Mouse (Mus musculus) gastrocnemius, postnatal 10 days (tissue): Measurements from ENCODE around the gene Gm9887. TPM values are rescaled to one million over a fixed set of nuclear protein-coding genes. Genes with fewer than 3 reads are reported as not detected.
"Not testable (repeated sequence)": the region's sequence is repeated elsewhere in the genome, so short reads cannot be mapped to it uniquely, and the experiment has no call there.

ENCODE experiments used
- DNase-seq: peaks from one replicate; pipeline ENCODE4 v3.0.0; 2021; ENCODE audit warnings: mixed read lengths
- long read RNA-seq, 2 experiments: library from polyadenylated mRNA; stranded (forward); transcript quantifications; one replicate each; pipeline ENCODE4 v2.0.0; 2021
- total RNA-seq, 2 experiments: library from RNA; stranded (reverse); gene quantifications; 2 replicates each; pipeline ENCODE4 v1.2.3; 2021

Gene Gm9887
- under 1 TPM; 0.45 to 0.54 TPM for total RNA-seq
- long read RNA-seq, experiment 1 = 0 reads
- long read RNA-seq, experiment 2, partial matches to known transcripts = 0 of 4 reads
- long read RNA-seq, experiment 2, other reads (novel, unspliced or antisense) = 0 of 4 reads

DNA sequence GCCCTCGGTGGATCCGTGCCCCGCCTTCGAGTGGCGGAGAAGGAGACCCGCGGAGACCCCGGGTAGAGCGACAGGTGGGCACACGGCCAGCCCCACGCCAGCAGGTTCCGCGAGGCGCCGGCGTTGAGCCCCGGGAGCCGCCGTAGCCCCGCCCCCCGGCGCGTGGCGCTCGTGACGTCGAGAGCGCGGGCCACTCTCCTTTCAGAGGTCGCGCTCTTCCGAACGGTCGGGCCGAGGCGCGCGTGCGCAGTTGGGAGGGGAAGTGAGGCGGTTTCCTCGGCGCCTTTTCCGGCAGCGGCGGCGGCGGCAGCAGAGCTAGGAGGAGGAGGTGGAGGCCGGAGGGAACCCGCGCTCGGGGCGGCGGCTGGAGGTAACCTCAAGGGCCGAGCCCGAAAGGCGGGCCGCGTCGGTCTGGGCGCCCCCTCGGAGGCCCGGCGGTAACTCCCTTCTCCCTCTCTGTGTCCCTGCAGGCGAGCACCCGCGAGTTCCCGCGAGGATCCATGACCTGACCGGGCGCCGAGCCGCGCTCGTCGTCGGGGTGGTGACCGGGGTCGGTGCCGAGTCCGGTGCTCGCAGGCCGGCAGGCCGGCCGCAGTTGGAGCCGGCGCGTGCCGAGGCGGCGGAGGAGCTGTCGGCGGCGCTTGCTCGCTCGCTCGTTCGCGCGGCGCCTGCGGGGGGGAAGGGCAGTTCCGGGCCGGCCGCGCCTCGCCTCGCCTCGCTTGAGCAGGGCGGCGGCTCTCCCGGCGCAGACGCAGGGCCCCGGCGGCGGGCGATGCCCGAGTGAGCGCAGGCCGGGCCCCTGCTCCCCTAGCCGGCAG is at the start of gene Gm9887, which contains the start of gene Arf6:
Gene Gm9887, minus strand, starts transcription at position 605 of the 818 bp plus-strand sequence.
Gene Arf6, plus strand, starts transcription at position 297 of the 818 bp plus-strand sequence.
- peak; percentile 100 for DNase-seq

DNA sequence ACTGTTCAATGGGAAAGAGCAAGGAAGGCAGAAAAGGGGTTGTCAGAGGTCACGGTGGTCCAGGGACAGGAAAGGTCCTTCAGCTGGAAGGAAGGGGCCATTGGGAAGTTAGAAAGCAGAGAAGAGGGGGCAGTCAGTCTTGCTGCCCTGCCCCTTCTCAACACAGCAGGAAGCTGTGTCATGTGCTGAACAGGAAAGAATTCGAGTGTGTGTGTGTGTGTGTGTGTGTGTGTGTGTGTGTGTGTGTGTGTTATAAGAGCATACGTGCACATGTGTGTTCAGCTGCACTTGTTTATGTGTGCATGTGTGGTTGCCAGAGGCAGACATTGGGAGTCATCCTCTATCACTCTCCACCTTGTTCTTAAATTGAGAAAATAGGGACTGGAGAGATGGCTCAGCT is 48.5 kb upstream of the Gm9887 start:
- DNase-seq = no peak

DNA sequence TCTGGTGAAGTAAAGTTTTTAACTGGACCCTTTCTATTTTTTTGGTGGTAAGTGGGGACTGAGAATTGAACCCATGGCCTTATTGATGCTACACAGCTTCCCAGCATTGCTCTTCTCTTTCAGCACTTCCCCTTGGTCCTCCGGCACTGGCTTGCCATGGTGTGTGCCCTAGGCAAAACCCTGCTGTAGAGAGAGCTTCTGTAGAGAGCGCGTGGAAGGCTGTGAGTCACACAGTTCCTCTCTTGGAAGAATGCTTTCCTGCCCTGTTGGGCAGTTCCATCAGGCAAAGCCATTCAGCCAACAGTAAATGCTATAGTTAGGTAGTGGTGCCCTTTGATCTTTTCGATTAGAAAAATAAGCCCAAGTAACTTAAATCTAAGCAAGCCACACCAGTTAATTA is 47.3 kb upstream of the Gm9887 start:
- no peak for DNase-seq

DNA sequence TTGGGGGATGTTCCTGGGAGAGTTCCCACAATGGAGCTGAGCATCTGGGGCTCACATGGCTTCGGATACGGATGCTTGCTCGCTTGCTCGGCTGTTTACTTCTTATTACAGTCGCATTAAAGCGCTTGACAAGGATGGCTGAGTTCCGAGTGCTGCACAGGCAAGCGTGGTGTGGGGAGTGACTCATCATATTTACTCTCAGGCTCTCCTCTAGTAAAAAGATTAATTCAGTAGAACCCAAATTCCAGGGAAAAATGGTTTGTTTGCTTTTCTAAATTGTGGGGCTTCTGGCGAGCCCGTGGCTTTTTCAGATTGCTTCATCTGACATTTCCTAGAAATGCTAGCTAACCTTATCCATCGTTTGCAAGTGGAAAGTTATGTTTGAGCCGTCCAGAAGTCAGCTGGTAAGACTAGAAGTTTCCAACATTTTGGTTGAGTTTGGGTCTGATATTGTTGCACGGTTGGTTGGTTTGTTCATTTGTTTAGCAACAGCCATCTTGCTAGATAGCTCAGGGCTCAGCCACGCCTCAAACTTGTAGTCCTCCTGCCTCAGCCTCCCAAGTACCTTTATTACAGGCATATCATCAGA is 46.9 kb upstream of the Gm9887 start:
- DNase-seq = no peak

DNA sequence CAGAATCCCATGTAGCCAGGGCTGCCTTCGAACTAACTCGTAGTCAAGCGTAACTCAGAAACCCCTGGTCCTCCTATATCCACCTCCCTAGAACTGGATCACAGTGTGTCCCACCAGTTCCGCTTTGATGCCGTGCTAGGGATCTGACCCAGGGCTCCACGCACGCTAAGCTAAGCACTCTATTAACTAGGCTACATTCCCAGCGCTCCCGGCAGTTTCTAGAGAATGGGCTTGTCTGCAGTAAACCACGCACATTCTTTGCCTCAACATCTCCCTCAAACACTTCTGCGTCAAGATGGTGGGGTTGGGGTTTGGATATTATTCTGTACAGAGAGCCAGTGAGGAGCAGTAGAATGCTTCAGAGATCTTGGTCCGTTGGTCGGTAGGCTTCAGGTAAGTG is 46.3 kb upstream of the Gm9887 start:
- DNase-seq = no peak

DNA sequence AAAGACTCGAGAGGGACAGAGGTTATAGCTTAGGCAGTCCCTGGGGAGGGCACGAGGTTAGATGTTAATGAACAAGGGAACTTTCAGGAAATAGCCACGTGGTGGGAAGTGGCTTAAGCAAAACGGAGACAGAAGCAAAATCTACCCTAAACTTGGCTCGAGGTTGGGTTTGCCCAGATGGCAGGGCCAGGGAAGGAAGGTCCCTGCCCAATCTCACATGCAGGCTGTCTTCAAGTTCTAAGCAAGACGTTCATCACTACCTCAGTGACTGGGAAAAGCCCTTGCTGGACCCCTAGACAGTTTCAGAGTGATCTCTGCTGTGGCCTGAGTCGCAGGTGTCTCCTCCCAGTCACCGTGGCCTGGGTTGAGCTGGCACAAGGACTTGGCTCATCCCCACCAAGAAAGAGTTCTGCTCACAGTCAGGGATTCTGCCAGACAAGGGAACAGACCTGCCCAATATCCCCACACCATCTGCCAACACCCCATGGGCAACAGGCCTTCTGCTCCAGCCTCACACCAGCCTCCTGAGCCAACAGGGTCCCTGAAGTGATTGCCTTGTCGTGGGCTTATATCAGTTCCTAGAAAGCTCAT is 45.5 kb upstream of the Gm9887 start:
- DNase-seq = no peak

DNA sequence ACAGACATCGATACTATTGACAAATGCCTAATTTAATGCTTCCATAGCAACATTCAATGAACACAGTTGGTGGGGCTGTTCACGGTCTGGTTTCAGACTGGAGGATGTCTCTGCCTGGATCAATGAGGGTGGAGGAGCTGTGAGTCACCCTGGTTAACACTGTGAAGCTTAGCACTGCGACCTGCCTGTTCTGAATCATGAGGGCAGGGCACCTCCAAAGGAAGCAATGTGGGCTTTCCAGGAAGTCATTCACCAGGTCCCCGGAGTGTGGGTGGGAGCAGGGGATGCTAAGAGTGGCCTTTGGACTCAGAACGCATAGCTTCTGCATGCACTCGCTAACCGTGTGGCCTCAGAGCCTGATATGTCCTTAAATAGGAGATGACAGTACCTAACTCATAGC is 44.5 kb upstream of the Gm9887 start:
- no peak for DNase-seq

DNA sequence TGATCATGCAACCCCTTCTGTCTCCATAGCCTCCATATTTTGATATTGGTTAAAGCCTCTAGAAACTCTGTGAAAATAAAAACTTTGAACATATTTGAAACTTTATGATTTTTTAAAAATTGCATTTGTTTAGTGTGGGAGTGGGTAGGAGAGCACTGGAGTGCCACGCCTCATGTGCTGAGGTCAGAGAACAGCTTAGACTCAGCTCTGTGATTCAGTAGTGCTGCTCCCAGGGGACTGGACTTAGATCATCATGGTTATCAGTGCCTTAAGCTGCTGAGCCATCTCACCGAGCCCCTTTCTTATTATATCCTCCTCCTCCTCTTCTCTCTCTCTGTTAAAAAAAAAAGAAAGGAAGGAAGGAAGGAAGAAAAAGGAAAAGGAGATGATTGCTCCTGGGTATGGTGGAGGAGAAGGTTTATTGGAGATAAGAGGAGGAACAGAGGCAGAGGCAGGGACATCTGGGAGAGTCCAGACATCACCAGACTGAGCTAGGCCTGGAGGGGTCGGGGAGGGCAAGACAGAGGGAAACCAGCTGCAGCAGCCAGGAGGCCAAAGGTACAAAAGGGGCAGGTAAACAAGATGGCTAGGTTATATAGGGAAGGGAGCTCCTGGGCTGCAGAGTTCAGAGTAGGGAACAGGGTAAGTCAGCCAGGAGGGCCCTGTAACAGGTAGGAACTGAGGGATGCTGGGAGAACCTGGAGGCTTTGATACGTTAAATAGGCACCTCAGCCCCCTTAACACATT is 42.7 kb upstream of the Gm9887 start:
- peak; percentile 18 for DNase-seq

DNA sequence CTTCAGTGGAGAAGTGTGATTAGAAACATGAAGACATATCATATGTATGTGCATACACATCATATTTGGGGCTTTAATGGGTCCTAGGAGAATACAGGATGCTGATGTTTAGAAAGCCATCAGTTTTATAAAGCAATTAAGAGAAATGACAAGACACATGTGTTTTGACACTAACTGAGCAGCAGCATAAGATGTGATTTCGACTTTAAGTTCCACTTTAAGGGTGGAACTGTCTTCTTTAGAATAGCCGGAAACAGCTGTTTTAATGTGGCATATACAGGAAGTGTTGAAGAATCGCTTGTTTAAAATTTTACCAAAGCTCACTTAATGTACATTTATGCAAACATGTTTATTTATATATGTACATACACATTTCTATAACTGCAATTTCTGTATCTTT is 41.0 kb upstream of the Gm9887 start:
- DNase-seq = no peak

DNA sequence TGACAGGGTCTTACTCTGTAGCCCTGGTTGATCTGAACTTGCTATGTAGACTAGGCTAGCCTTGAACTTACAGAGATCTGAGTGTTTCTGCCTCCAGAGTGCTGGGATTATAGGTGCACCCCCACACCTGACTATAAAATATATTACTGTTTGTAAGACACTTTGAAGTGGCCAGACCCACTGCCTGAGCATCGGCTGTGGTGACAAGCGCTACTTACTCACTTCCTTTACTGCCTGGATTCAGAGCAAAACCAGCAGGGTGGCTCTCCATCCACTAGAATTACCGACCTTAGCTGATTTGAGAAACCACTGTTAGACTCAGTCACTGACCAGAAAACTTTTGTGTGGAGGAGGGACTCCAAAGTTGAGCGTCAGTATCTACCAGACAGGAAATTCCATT is 39.7 kb upstream of the Gm9887 start:
- DNase-seq = no peak

DNA sequence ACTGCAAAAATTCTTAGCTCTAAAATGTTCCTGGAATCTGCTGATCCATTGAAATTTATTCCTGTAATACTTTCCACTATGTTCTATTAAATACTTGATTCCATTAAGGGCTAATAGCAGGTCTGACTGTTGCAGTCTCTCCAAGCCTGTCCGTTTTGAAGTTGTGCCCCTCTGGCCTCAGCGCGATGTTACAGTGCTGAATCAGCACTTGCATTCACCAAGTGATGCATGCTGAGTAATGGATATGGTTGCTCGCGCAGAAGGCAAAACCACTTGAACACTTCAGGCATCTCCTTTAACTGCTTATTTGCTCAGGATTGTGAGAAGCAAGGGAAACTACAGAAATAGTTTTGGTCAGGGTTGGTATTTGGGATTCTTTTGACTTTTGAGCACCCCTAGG is 38.5 kb upstream of the Gm9887 start:
- no peak for DNase-seq

DNA sequence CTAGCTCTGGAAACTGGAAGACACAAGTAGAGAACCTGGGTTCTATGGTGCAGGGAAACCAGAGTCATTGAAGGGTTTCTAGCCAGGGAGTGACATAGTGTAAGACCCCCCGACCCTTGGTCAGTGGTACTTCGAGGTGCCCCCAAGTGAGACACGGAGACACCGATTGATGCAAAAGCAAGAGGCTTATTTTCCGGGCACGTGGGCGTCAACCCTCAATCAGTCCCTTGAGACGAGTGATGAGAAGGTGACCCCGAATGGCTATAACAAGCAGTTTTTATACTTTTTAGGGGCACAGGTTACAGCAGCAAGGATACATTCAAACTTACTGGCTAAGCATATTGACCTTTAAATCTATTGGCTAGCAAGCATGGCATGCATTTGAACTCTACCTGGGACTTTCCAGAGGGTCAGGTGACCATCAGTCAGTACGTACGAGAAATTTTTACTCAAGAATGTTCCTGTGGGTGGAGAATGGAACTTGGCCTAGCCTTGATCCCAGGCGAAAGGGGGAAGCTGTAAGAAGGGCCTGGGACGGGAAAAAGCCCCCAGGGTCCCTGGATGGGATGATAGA is 30.4 kb upstream of the Gm9887 start:
- DNase-seq = no peak

DNA sequence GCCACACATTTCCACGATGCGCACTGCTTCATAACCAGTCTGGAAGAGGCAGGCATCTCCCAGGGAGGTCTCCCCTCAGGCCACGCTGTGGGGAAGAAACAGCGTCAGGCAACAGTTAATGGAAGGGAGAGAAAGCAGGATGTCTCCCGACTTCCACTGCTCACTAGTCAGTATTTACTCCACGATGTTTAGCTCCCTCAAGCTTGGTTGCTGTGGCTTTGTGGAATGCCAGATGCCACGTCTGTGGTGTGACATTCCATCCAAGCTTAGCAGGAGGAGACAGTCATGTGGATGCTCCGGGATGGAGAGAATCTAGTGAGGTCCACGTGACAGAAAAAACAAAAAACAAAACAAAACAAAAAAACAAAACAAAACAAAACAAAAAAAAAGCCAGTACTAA is 29.8 kb upstream of the Gm9887 start:
- no peak for DNase-seq

DNA sequence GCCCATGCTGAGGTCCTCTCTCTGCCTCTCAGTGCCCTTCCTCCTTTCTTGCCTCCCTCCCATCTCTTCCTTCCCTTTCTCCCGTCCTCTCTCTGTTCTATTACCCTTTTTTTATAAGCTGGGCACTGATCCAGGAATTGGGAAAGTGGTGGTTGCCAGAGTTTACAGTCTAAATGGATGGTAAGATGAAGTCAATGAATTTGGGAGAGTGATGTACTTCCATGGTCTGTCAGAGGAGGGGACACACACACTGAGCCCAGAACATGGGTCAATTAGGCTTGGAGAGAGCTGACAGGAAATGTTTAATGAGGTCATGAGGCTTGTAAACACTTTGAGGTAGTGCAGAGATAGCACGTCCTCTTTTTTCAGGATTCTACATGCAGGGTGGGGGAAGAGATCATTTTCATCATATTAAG is 28.6 kb upstream of the Gm9887 start:
- DNase-seq = no peak

DNA sequence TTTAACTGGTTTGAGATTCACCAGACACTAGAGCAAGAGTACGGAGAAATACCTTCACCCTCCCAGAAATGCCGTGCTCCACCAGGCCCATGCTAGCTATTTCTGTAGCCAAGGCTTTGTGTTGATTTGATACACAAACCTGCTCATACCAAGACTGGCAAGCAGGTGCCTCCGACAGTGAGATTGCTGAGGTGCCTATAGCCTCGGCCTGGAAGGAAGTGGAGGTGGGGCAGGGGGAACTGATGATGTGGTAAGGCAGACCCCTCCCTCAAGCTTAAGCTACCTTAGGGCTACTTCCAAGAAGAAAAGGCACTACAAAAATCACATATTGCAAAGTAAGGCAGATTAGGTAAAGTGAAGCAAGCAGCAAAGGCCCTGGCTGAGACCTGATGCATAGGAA is 28.1 kb upstream of the Gm9887 start:
- DNase-seq = no peak

DNA sequence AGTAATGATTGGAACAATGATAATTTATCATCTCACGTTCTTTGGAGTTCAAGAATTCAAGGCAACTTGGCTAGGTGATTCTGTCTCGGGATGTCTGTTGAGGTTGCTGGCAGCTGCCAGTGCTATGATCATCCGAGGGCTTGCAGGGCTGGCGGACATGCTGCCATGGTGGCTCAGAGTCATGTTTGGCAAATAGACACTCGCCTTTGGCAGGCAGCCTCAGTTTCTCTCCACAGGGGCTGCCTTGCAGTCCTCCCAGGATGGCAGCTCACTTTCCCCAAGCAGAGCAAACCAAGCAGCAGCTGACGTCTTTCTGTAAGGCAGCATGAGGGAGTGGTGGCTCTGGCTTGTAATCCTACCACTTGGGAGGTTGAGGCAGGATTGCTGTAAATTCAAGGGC is 22.2 kb upstream of the Gm9887 start:
- peak; percentile 36 for DNase-seq

DNA sequence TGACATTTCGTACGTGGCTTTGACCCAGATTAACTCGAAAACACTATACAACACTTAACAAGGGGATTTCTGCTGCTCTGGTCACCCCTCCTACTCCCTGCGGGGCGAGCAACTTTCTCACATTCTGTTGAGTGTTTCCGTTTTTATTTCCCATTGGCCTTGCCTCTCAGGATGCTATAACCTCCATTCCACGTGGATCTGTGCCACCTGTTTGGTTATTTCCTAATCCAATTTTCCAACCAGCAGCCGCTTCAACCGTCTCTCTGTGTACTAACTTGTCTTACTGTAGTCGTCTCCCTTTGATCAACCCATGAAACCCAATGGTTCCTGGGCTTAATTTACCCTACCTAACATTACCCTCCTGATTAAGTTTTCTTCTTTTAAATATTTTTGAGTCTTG is 20.8 kb upstream of the Gm9887 start:
- DNase-seq = no peak

DNA sequence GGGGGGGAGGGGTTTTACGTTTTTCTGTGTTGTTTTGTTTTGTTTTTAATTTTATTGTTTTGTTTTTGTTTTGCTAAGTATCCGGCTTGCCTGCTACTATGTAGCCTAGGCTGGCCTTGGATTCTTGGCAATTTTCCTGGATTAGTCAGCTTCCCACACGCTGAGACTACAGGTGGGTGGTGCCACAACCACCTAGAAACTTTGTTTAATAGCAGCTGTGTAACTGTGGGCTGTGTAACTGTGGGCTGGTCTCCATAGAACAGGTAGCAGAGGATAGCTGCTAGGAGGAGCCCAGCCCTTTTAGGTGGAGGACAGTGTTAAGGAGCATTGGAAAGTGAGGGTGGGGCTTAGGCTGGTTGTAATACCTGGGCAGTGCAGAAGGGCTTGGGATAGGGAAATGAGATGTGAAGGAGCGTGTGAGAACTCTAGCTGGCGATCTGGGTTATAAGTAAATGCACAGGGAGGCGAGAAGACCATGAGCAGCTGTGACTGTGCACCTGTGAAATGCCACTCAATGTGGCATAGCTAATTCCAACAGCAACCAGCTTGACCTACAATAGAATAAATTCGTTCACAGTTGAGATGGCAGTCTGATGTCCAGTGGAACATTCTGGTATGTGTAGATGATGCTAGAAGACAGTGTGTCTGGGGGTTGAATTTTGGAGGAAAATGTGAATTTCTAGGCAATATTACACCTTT is 17.9 kb upstream of the Gm9887 start:
- no peak for DNase-seq

DNA sequence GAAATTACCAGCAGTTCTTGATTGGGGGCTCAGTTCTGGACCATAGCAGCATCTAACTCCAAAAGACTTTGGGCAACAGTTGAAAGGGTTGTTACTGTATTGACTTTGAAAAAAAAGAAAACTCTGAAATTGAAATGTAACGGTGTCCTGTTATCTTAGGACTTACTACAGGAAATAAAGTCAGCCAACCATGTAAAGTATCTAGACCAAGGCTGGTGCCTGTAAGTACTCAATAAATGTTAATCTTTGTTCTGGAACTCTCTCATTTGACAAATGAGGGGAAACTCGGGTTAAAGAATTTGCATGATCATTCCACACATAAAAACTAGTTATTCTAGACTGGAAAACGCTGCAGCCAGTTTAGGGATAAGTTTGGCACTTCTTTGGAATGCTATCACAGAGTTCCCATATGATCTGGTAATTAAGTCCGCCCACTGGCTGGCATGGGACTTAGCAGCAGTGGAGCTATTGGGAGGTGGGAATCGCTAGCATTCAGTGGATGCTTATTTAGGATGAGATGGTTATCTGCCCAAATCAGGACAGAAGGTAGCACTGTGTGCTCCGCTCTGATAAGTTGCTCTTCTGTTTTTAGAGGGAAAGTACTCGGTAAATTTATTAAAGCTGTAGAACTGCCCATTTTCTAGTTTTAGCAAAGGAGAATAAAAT is 17.1 kb upstream of the Gm9887 start:
- DNase-seq = no peak

DNA sequence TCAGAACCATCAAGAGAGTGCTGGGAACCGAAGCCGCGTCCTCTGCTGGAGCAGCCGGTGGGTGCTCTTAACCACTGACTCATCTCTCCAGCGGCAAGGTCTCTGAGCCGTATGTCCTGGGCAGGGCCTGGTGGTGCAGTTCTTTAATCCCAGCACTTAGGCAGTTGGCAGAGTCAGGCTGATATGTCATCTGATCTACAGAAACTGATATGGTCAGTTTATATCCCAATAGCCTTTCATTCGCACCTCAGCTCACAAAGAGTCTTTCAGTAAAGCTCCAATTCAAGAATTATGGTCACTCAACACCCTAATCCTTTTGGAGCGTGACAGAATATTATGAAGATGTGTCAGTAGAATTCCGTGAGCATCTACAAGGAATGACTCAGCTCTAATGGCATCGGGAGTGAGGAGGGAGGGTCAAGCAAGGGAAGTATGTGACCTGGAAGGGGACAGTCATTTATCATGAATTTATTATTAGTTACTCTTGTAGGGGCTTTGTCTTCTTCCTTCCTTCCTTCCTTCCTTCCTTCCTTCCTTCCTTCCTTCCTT is 16.1 kb upstream of the Gm9887 start:
- DNase-seq = no peak

DNA sequence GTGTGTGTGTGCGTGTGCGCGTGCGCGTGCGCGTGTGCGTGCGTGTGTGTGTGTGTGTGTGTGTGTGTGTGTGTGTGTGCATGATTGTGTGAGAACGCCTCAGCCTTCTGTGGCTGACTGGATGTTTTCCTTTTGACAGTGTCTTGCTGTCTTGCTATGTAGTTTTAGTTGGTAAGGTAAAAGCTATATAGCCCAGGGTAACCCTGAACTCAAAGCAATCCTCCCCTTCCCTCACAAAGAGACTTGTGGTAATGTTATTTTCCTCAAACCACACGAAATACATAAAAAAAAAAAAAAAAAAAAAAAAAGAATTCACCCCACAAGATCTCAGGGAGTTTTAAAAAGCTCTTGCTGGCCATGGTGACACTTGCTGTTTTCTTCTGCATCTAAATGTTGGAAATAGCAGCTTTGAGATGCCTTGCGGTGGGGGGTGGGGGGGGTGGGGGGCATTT is 14.0 kb upstream of the Gm9887 start:
- not testable (repeated sequence) for DNase-seq
